Mouse (Mus musculus) neural tube, embryonic 15.5 days (tissue): ENCODE data around the gene Clspn. TPM values are rescaled to one million over a fixed set of nuclear protein-coding genes. Genes with fewer than 3 reads are reported as not detected.
"Not testable (repeated sequence)": the region's sequence is repeated elsewhere in the genome, so short reads cannot be mapped to it uniquely, and the experiment has no call there.

Source experiments
- ATAC-seq: fragments of 200-750 bp; cut with Nextera tagmentation; 2 replicates; pipeline ENCODE4 v1.8.0; 2017; ENCODE audit warnings: mild to moderate bottlenecking, moderate TSS enrichment, moderate library complexity; ENCODE audit not compliant: low FRiP score
- H3K27ac ChIP-seq: fragments of 300-500 bp; sonication (generic); replicated peaks from 2 replicates; pipeline ENCODE4 v1.5.1; 2015; ENCODE audit warnings: mild to moderate bottlenecking, inconsistent platforms
- H3K27me3 ChIP-seq: fragments of 300-500 bp; sonication (generic); replicated peaks from 2 replicates; pipeline ENCODE4 v1.6.1; 2015; ENCODE audit warnings: inconsistent platforms
- H3K36me3 ChIP-seq: fragments of 300-500 bp; sonication (generic); 2 replicates; pipeline ENCODE4 v1.6.1; 2015; ENCODE audit warnings: inconsistent platforms
- H3K4me1 ChIP-seq: fragments of 300-500 bp; sonication (generic); 2 replicates; pipeline ENCODE4 v1.6.1; 2015; ENCODE audit warnings: inconsistent platforms
- H3K4me2 ChIP-seq: fragments of 300-500 bp; sonication (generic); 2 replicates; pipeline ENCODE4 v1.6.1; 2015; ENCODE audit warnings: inconsistent platforms, mild to moderate bottlenecking, moderate library complexity
- H3K4me3 ChIP-seq: fragments of 300-500 bp; sonication (generic); replicated peaks from 2 replicates; pipeline ENCODE4 v1.5.1; 2015; ENCODE audit warnings: mild to moderate bottlenecking, inconsistent platforms
- H3K9ac ChIP-seq: fragments of 300-500 bp; sonication (generic); replicated peaks from 2 replicates; pipeline ENCODE4 v1.6.1; 2015; ENCODE audit warnings: mild to moderate bottlenecking, inconsistent platforms
- H3K9me3 ChIP-seq: fragments of 300-500 bp; sonication (generic); replicated peaks from 2 replicates; pipeline ENCODE4 v1.6.1; 2016; ENCODE audit warnings: inconsistent platforms
- WGBS: fragments of 180-500 bp; shearing (Covaris S2); methylation state at CpG from one replicate; pipeline ENCODE4 v1.1.7; 2015; ENCODE audit warnings: mixed read lengths; 5-methylcytosine and 5-hydroxymethylcytosine counted together
- polyA plus RNA-seq: library from polyadenylated mRNA; unstranded; fragments of >200 nt; fragmentation: Nextera tagmentation; extraction: Ambion mirVana; gene quantifications from 2 replicates; pipeline ENCODE4 v1.2.1, GENCODE M21; 2015

Clspn gene
- polyA plus RNA-seq, 1 experiment from 2014 or later: 3.8 TPM

DNA sequence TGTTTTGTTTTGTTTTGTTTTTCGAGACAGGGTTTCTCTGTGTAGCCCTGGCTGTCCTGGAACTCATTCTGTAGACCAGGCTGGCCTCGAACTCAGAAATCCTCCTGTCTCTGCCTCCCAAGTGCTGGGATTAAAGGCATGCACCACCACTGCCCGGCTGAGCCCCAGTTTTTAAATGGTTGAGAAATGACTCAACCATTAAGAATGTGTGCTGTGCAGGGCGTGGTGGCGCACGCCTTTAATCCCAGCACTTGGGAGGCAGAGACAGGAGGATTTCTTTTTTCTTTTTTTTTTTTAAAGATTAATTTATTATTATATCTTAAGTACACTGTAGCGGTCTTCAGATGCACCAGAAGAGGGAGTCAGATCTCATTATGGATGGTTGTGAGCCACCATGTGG is 21.1 kb upstream of the Clspn start:
- not testable (repeated sequence) for H3K27ac ChIP-seq, H3K9ac ChIP-seq, ATAC-seq, H3K4me3 ChIP-seq, H3K4me2 ChIP-seq, H3K27me3 ChIP-seq, H3K9me3 ChIP-seq, H3K36me3 ChIP-seq
- H3K4me1 ChIP-seq: peaks cover 20% of the 10 kb centered on the region
- 94% methylated on average over 7 of the region's 7 CpGs for WGBS

- H3K4me1 ChIP-seq: peaks cover 15% of the 10 kb centered on the region
- no peak overlapping the region for H3K4me2 ChIP-seq
- H3K27me3 ChIP-seq: no peaks in the 10 kb centered on the region
- no peaks in the 10 kb centered on the region for H3K36me3 ChIP-seq
- 57% methylated on average over 5 of the region's 5 CpGs for WGBS
- no peak overlapping the region for H3K4me3 ChIP-seq
- H3K9ac ChIP-seq: no peak overlapping the region
- ATAC-seq: no peak
- H3K9me3 ChIP-seq: no peaks in the 10 kb centered on the region
- H3K27ac ChIP-seq: no peak overlapping the region
Measured at GRCm38 (mm10) chr4:126536865-126537264, 19.9 kb upstream of the Clspn start.

DNA sequence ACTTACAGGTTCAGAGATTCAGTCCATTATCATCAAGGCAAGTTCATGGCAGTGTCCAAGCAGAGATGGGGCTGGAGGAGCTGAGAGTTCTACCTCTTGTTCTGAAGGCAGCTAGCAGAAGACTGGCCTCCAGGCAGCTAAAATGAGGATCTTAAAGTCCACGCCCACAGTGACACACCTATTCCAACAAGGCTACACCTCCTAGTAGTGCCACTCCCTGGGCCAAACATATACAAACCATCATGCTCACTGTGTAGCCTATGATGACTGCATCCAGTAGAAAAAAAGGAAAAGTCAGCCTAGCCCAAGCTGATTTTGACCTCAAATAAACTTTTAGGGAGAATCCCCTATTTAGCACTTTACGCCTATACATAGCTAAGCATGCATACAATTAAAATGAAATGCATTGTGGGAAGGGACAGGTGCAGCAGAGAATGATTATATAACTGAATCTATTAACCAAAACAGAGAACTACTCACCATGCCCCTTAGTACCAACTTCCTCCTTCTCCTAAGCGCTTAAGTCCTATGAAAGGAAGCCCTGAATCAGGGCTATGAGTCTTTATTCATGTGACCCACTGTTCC is 16.2 kb upstream of the Clspn start:
- 88% methylated on average over 3 of the region's 3 CpGs for WGBS
- H3K4me2 ChIP-seq: no peak overlapping the region
- no peaks in the 10 kb centered on the region for H3K4me1 ChIP-seq
- no peak overlapping the region for H3K4me3 ChIP-seq
- no peak overlapping the region for H3K9ac ChIP-seq
- no peak for ATAC-seq
- no peaks in the 10 kb centered on the region for H3K36me3 ChIP-seq
- H3K9me3 ChIP-seq: no peaks in the 10 kb centered on the region
- no peaks in the 10 kb centered on the region for H3K27me3 ChIP-seq
- no peak overlapping the region for H3K27ac ChIP-seq

DNA sequence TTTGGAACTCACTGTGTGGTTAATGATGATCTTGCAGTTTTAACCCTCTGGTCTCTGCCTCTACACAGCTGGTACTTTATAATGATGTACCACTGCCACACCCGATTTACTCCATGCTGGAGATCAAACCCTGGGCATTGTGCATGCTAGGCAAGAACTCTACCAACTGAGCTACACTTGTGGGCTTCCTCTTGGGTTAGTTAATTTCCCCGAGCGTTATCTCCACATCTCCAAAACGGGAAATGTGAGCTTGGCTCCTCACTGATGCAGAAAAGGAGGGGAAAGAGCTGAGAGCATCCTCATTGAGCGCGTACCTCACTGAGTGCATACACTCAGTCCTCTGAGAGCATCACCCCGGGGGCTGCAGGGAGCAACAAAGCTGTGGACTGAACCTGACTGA is 13.9 kb upstream of the Clspn start:
- no peak overlapping the region for H3K9ac ChIP-seq
- no peak overlapping the region for H3K4me2 ChIP-seq
- no peaks in the 10 kb centered on the region for H3K4me1 ChIP-seq
- no peaks in the 10 kb centered on the region for H3K9me3 ChIP-seq
- no peaks in the 10 kb centered on the region for H3K27me3 ChIP-seq
- 71% methylated on average over 7 of the region's 7 CpGs for WGBS
- no peak overlapping the region for H3K4me3 ChIP-seq
- ATAC-seq: no peak
- H3K27ac ChIP-seq: no peak overlapping the region
- no peaks in the 10 kb centered on the region for H3K36me3 ChIP-seq

DNA sequence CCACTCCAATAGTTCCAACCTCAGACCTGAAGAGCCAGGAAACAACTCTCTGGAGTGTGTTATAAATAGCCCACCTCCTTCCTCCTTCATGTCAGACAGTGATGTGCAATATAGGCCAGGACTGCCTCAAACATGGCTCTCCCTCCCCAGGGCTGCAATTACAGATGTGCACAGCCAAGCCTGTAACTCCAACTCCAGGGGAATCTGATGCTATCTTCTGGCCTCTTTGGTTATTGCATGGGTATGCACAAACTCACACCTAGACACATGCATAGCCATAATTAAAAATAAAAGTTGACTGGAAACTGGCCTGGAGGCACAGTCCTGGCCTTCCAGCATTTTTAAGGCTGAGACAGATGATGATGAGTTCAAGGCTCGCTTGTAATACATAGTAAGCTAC is 11.7 kb upstream of the Clspn start:
- H3K9ac ChIP-seq: no peak overlapping the region
- no peaks in the 10 kb centered on the region for H3K36me3 ChIP-seq
- no peaks in the 10 kb centered on the region for H3K27me3 ChIP-seq
- no peak overlapping the region for H3K4me2 ChIP-seq
- H3K4me3 ChIP-seq: no peak overlapping the region
- no peaks in the 10 kb centered on the region for H3K4me1 ChIP-seq
- ATAC-seq: no peak
- no peaks in the 10 kb centered on the region for H3K9me3 ChIP-seq
- 89% methylated on average over 1 of the region's 1 CpGs for WGBS
- no peak overlapping the region for H3K27ac ChIP-seq

DNA sequence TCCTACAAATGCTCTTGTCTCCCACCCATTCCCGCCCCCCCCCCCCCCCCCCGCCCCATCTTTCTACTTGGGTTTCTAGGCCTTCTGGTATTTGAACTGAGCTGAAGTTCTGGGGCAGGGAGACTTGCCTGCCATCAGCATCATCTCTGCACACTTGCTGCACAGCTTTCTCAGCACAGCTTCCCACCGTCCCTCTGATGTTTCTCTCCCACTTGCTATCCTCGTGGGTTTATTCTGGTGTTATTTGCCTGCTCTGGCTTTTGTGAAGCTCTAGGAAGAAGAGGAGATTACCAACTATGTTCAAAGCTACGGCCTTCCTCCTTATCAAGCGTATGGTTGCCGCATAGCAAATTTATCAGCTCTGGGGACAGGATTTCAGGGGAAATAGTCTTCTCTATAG is 11.0 kb upstream of the Clspn start:
- ATAC-seq: no peak
- H3K36me3 ChIP-seq: no peaks in the 10 kb centered on the region
- no peaks in the 10 kb centered on the region for H3K4me1 ChIP-seq
- no peak overlapping the region for H3K9ac ChIP-seq
- H3K9me3 ChIP-seq: no peaks in the 10 kb centered on the region
- no peak overlapping the region for H3K4me3 ChIP-seq
- H3K4me2 ChIP-seq: no peak overlapping the region
- 73% methylated on average over 6 of the region's 7 CpGs for WGBS
- no peaks in the 10 kb centered on the region for H3K27me3 ChIP-seq
- H3K27ac ChIP-seq: no peak overlapping the region

- H3K36me3 ChIP-seq: no peaks in the 10 kb centered on the region
- 89% methylated on average over 2 of the region's 2 CpGs for WGBS
Measured at GRCm38 (mm10) chr4:126546183-126546582, 10.6 kb upstream of the Clspn start.

DNA sequence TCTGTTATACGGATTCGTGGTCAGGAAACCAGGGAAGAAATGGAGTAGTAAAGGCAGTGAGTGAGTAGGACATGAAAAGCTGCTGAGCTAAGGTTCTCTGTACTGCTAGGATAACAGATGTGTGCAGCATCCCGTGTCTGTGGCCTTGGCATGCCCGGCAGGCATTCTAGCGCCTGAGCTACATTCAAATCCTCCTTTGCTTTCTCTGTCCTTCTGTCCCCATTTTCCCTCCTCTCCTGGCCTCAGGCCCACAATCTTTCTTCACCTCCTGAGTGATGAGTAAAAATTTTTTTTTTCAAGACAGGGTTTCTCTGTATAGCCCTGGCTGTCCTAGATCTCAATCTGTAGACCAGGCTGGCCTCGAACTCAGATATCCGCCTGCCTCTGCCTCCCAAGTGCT is 4.6 kb upstream of the Clspn start:
- 79% methylated on average over 7 of the region's 7 CpGs for WGBS
- no peaks in the 10 kb centered on the region for H3K27me3 ChIP-seq
- ATAC-seq: no peak
- H3K27ac ChIP-seq: no peak overlapping the region
- H3K4me1 ChIP-seq: peaks cover 7% of the 10 kb centered on the region
- H3K4me3 ChIP-seq: no peak overlapping the region
- H3K9ac ChIP-seq: peak overlapping the region; percentile 4; the same call in 1 of the 2 replicates
- no peak overlapping the region for H3K4me2 ChIP-seq
- no peaks in the 10 kb centered on the region for H3K9me3 ChIP-seq
- H3K36me3 ChIP-seq: no peaks in the 10 kb centered on the region

More at GRCm38 (mm10) chr4:126546183-126546582, 10.6 kb upstream of the Clspn start:
- ATAC-seq: no peak
- Histone ChIP-seq H3K27me3 (no peaks in the 10 kb centered on the region), H3K4me3 (no peak overlapping the region), H3K4me1 (no peaks in the 10 kb centered on the region), H3K27ac (no peak overlapping the region), H3K4me2 (no peak overlapping the region), H3K9me3 (no peaks in the 10 kb centered on the region), H3K9ac (no peak overlapping the region)

DNA sequence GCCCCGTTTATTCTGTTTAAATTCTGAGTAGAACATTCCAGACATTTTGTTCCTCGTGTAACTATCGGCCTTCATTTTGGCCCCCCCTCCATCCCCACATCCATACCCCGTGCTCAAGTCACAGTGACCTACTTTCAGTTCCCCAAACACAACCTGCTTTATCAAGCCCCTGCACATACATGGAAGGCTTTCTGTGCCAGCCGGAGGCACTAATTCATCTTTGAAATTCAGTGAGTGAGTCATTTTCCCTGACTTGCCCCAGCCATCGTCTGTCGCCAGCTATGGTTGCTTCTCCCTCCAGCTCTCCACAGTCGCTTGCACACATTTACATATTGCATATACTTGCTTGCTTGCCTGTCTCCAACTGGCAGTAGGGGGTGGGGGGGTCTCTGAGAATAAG is 3.6 kb upstream of the Clspn start:
- WGBS: 73% methylated on average over 8 of the region's 8 CpGs
- Histone ChIP-seq H3K27ac (no peak overlapping the region), H3K36me3 (no peaks in the 10 kb centered on the region), H3K4me2 (no peak overlapping the region), H3K9me3 (no peaks in the 10 kb centered on the region), H3K4me3 (no peak overlapping the region), H3K9ac (no peak overlapping the region), H3K4me1 (peaks cover 12% of the 10 kb centered on the region), H3K27me3 (no peaks in the 10 kb centered on the region)
- ATAC-seq: no peak

GRCm38 (mm10) chr4:126553685-126554084 is 3.0 kb upstream of the Clspn start:
- H3K4me1 ChIP-seq: peaks cover 12% of the 10 kb centered on the region
- H3K27me3 ChIP-seq: no peaks in the 10 kb centered on the region
- no peak overlapping the region for H3K9ac ChIP-seq
- H3K27ac ChIP-seq: no peak overlapping the region
- WGBS: 90% methylated on average over 1 of the region's 1 CpGs
- no peaks in the 10 kb centered on the region for H3K36me3 ChIP-seq
- no peak overlapping the region for H3K4me2 ChIP-seq
- ATAC-seq: no peak
- H3K4me3 ChIP-seq: no peak overlapping the region
- H3K9me3 ChIP-seq: no peaks in the 10 kb centered on the region

DNA sequence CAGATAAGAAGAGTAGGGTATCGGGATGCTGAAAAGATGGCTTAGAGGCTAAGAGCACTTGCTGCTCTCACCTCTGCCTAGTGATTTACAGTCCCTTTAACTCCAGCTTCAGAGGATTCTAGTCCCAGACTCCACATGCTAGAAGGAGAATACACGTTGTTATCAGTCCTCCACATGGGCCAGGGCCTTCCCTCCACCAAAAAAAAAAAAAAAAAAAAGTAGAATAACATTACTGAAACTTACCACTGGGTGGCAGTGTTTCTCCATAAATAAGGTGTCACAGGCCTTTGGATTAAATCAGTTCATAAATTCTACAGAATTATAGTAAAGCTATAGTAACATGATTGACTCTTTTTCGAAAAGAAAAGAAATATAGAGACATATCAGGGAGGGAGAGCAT is 2.3 kb upstream of the Clspn start:
- no peak overlapping the region for H3K9ac ChIP-seq
- no peak overlapping the region for H3K4me3 ChIP-seq
- no peaks in the 10 kb centered on the region for H3K36me3 ChIP-seq
- 34% methylated on average over 3 of the region's 3 CpGs for WGBS
- H3K27ac ChIP-seq: no peak overlapping the region
- H3K27me3 ChIP-seq: no peaks in the 10 kb centered on the region
- no peaks in the 10 kb centered on the region for H3K9me3 ChIP-seq
- H3K4me2 ChIP-seq: no peak overlapping the region
- no peak for ATAC-seq
- H3K4me1 ChIP-seq: peaks cover 12% of the 10 kb centered on the region

- Histone ChIP-seq H3K27ac (no peak overlapping the region), H3K9me3 (no peaks in the 10 kb centered on the region), H3K4me3 (no peak overlapping the region), H3K36me3 (no peaks in the 10 kb centered on the region), H3K9ac (no peak overlapping the region), H3K4me2 (no peak overlapping the region), H3K27me3 (no peaks in the 10 kb centered on the region), H3K4me1 (no peaks in the 10 kb centered on the region)
- WGBS: 95% methylated on average over 6 of the region's 6 CpGs
- ATAC-seq: no peak
Measured at GRCm38 (mm10) chr4:126563798-126564197, 7.1 kb downstream of the Clspn start.

GRCm38 (mm10) chr4:126567243-126567642 is 10.5 kb downstream of the Clspn start:
- 97% methylated on average over 4 of the region's 4 CpGs for WGBS
- Histone ChIP-seq H3K9ac (no peak overlapping the region), H3K36me3 (no peaks in the 10 kb centered on the region), H3K4me2 (no peak overlapping the region), H3K4me1 (no peaks in the 10 kb centered on the region), H3K4me3 (no peak overlapping the region), H3K27ac (no peak overlapping the region), H3K27me3 (no peaks in the 10 kb centered on the region), H3K9me3 (no peaks in the 10 kb centered on the region)
- no peak for ATAC-seq
